Mouse (Mus musculus): ENCODE results near the gene Nfix.

Gene Nfix

GRCm38 (mm10) chr8:84799999-84800831, at the start of gene Nfix:
Gene Nfix (minus strand): TSS chr8:84800344.
- no peak for DNase-seq (ENCODE audit: extremely low read depth, low read depth)

- DNase-seq (ENCODE audit: extremely low read depth, low read depth): peak; percentile 87
Measured at GRCm38 (mm10) chr8:84847684-84848435, 47.7 kb upstream of the Nfix start.

- peak; percentile 100 for DNase-seq (ENCODE audit: extremely low read depth, low read depth)
Measured at GRCm38 (mm10) chr8:84846722-84847572, 46.8 kb upstream of the Nfix start, which contains the start of gene Calr. Gene Calr (minus strand): TSS chr8:84846934.

- no peak for DNase-seq (ENCODE audit: extremely low read depth, low read depth)
Measured at GRCm38 (mm10) chr8:84846094-84846721, 46.1 kb upstream of the Nfix start.

- no peak for DNase-seq (ENCODE audit: extremely low read depth, low read depth)
Measured at GRCm38 (mm10) chr8:84845355-84846093, 45.4 kb upstream of the Nfix start.

- no peak for DNase-seq (ENCODE audit: extremely low read depth, low read depth)
Measured at GRCm38 (mm10) chr8:84844397-84845070, 44.4 kb upstream of the Nfix start.

GRCm38 (mm10) chr8:84841514-84841913, 41.4 kb upstream of the Nfix start:
- DNase-seq (ENCODE audit: extremely low read depth, low read depth): no peak

GRCm38 (mm10) chr8:84840248-84840999, 40.3 kb upstream of the Nfix start, which contains the start of gene Rad23a:
Gene Rad23a (minus strand): TSS chr8:84840665.
- DNase-seq (ENCODE audit: extremely low read depth, low read depth): peak; percentile 92

- DNase-seq (ENCODE audit: extremely low read depth, low read depth): no peak
Measured at GRCm38 (mm10) chr8:84839875-84840247, 39.7 kb upstream of the Nfix start.

- DNase-seq (ENCODE audit: extremely low read depth, low read depth): no peak
Measured at GRCm38 (mm10) chr8:84839411-84839810, 39.3 kb upstream of the Nfix start.

GRCm38 (mm10) chr8:84838513-84838912, 38.4 kb upstream of the Nfix start:
- DNase-seq (ENCODE audit: extremely low read depth, low read depth): no peak

GRCm38 (mm10) chr8:84837912-84838470, 37.8 kb upstream of the Nfix start:
- DNase-seq (ENCODE audit: extremely low read depth, low read depth): no peak

GRCm38 (mm10) chr8:84837149-84837911, 37.2 kb upstream of the Nfix start:
- DNase-seq (ENCODE audit: extremely low read depth, low read depth): no peak

- DNase-seq (ENCODE audit: extremely low read depth, low read depth): no peak
Measured at GRCm38 (mm10) chr8:84834866-84835855, 35.0 kb upstream of the Nfix start.

GRCm38 (mm10) chr8:84834002-84834865, 34.1 kb upstream of the Nfix start:
- no peak for DNase-seq (ENCODE audit: extremely low read depth, low read depth)
